Mouse (Mus musculus): Measurements from ENCODE around the gene Nrxn1.

DNA sequence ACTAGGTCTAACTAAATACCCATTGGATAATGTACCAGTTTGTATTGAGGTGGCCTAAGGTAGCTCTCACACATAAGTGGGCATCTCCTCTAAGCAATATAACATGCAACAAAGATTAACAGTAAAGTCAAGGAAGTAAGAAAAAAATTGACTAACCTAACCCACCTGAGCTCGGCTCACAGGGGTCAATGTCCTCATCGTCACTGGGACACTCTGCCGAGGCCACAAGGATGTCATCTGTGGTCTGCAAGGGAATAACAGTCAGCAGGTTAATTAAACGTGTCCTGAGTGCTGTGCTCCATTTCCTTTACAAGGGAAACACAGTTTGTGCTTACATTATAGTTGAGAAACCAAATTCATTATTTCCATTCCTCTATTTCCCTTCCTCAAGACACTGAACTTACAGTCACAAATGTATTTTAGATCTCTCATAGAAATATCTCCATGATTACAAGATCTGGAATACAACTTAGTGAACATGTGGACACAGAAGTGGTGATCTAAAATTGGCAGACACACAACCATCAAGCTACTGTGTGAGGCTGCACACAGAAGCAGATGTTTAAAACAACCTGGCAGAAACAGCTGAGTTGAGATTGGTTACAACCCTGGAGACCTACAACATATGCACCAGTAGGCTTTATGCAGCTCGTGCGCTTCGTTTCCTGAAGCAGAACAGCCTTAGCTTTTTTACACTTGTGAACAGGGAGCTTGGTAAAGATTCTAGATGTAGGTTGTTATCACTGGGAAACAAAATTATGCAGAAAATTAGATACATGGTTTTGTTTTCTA is 1033.4 kb downstream of the Nrxn1 start:
- TF ChIP-seq CTCF (conservative IDR thresholded peaks at IDR 0.05; ENCODE audit: insufficient read depth, insufficient read length, low read depth, low read length) (no peak), POLR2A (IDR thresholded peaks at IDR 0.05; ENCODE audit: low read depth, low read length) (no peak)

Measured in kidney, adult 2 months (tissue).